Mouse (Mus musculus) urinary bladder, adult 2 months (tissue): ENCODE measurements around the gene D17H6S53E. TPM values are rescaled to one million over a fixed set of nuclear protein-coding genes. Genes with fewer than 3 reads are reported as not detected.

Experiments used
- DNase-seq: peaks from one replicate; pipeline ENCODE4 v3.0.0; 2022; ENCODE audit warnings: low spot score
- polyA plus RNA-seq: library from polyadenylated mRNA; depleted of rRNA; stranded (reverse); fragments of >200 nt; gene quantifications from 2 replicates; pipeline ENCODE4 v1.2.3, GENCODE M21; 2012; rRNA removed

The D17H6S53E gene
- polyA plus RNA-seq, 1 experiment = 10.2 TPM

DNA sequence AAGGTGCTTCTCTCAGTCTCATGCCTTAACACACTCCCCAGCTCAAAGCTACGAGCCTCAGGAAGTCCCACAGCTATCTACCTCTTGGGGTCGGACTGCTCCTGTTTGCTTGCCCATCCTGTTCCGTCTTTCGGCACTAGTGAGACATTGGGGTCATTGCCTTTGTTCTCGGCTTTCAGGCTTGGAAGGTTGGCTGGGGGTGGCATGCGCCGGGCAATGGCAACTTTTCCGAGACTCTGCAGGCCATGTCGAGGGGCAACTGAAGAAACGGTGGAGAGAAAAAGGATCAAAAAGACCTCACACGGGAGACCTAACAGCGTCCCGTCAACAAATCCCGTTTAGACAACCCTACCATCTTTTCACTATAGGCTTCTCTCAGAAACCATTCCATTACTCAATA, 35.9 kb downstream of the D17H6S53E start:
- DNase-seq = no peak

DNA sequence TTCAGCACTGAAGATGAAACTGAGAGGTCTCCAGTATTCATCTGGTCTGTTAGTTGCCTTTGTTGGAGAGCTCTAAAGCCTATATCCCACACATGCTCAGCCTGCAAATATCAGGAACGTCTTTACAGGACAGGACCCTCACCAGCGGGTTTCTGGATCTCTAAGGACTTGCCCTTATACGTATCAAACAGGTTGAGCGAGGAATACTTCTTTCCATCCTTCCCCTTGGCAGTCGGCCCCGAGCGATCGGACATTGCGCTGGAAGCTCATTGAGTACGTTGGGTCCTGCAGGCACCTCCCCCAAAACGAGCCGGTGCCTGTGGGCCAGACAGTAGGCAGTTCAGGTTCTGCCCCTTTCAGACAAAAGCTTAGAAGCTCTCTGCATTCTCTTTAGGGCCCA, 36.6 kb downstream of the D17H6S53E start:
- no peak for DNase-seq

DNA sequence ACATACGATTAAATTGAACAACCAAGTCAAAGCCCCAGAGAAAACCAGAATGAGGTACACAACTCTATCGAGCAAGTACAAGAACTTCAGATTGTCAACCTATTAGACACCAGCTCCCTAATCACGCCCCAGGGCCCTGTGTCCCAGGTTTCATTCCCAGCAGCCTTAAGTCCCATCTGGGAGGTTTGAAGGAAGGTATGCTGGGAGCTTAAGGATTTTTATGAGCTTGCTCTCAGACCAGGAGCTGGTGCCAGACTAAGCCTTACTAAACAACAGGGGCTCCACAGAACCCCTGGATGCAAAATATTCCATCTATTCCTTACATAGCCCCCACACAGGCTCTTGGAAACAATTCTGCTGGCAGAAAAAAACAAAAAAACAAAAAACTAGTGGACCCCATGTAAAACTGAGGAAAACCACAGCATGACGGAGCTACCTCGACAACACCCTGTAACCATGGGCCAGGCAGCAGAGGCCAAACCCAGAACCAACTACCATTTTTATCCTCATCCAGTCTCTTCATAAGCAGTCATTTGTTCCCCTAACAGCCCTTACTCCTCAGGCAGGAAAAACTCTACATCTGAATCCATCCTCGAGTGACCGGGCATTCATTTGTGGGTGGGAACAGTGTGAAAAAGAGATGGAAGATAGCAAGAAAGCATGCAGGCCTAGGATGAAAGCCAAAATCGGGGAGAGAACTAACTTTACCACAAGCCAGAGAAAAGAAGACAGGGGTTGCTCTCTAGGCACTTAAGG, 37.3 kb downstream of the D17H6S53E start:
- DNase-seq = no peak

DNA sequence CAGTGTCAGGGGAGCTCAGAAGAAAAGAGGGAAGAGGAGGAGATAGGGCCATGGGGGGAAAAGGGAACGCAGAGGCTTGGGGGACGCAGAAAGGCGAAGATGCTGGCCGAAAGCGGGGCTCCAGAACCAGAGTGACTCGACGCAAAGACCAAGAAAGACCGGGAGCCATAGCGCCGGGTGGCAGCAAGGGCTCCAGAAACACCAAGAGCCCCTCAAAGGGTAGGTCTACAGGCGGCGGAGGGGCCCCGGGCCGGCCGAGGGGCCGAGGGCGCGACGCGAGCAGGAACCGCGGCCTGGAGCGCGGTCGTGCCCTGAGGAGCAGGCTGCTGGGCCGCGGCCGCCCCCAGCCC, 38.0 kb downstream of the D17H6S53E start:
- DNase-seq = no peak

DNA sequence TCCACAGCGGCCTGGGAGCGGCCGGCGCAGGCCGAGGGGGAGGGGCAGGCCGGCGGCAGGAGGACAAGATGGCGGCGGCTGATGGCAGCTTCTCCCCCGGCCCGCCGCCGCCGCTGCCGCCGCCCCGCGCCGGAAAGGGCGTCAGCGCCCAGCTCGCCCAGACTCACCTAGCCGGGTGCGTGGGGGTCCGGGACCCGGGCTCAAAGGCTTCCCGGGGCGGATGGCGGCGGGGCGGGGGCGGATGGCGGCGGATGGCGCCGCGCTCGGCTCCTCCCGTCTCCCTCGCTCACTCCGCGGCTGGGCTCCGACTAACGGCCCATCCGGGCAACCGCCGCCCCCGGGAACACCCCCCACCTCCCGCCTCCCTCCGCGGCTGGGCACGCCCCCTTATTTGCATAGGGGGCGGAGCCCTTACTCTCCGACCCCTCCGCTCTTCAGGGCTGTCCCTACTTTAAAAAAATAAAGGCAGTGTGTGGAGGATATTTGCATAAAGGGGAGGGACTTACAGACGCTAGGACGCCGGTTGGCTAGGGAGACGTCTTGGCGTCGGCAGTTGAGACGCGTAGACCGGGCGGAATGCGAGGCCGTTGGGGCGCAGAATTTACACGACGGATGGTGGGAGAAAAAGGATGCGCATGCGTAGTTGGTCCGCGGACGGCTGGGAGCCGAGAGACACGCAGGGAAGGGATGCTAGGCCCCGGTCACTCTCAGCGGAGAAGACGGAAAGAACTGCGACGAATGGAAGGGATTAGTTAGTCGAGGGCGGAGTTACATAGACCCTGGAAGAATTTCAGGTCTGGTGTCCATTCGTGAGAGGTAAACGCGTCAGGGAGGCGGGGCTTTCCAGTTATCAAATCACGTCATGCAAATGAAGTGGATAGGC, 38.6 kb downstream of the D17H6S53E start, which contains the start of gene Prrc2a:
Gene Prrc2a, minus strand, starts transcription at position 330 of the 883 bp plus-strand sequence.
- peak; percentile 93 for DNase-seq

DNA sequence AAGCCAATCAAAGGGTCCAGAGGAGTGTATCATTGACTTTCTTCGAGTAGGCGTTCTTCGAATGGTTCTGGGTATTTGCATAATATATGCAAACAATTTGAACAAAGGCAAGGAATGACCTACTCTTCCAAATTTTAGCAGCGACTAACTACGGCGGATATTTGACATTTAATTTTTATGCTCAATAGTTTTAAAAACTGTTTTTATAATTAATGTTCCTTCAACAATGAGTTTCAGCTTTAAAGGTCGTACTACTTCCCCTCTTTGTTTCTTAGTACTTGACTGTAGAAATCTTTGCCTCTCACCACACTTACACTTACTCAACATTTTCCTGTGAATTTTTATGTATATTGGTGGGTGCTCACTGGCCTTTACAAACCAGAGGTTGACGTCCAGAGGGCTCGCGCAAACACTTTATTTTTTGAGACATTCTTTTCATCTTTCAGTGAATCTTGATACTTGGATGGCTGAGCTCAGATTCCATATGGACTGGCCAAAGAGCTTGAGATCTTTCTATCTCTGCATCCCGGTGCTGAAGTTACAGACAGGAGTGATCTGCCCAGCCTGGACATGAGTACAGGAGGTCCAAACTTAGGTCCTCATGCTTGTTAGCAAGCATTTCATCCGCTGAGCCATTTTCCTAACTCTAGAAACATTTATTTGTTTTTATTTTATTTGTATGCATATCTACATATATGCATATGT, 39.4 kb downstream of the D17H6S53E start:
- no peak for DNase-seq

DNA sequence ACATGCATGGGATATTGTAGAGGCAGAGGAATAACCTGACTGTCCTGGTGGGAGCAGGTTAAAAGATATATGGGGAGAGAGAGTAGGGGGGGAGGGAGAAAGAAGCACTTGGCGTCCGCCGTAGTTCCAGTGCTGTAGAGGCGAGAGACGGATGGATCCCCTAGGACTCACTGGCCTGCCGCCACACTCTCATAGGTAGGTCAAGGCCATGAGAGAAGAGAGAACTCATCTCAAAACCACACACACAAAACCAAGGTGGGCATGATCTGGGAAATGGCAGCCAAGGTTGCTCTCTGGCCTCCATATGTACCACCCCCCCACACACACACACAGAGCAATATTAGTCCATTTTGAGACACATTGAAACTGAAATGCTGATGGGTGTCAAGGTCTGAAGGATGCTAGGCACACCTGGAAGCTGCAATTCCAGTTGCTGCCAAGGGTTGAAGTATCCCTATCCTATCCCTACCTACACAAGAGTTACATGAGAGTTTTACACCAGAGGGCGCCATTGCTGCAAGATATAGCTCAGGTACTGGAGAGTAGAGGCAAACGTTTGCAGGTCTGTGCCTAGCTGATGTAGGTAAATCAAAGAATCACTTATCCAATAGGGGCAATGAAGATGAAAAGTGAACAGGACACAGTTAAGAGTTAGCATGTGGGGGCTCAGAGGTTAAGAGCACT, 40.3 kb downstream of the D17H6S53E start:
- no peak for DNase-seq

DNA sequence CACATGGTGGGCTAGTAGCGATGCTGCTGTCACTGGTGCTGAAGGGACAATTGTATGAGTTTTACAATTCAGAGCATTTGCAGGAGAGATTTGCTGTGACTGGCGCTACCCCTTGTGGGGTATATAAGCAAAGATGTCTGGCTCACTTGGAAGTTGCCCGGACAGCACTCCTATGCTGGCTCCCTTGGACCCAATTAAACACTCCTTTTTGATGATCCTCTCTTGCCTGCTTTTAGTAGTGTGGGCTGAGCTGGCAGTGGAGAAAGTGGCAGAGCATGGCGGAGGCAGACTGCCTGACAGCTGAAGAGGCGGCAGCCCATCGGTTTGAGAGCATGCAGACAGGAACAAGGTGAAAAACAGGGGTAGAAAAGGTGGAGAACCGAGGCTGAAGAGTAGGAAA, 41.6 kb downstream of the D17H6S53E start:
- DNase-seq = no peak

DNA sequence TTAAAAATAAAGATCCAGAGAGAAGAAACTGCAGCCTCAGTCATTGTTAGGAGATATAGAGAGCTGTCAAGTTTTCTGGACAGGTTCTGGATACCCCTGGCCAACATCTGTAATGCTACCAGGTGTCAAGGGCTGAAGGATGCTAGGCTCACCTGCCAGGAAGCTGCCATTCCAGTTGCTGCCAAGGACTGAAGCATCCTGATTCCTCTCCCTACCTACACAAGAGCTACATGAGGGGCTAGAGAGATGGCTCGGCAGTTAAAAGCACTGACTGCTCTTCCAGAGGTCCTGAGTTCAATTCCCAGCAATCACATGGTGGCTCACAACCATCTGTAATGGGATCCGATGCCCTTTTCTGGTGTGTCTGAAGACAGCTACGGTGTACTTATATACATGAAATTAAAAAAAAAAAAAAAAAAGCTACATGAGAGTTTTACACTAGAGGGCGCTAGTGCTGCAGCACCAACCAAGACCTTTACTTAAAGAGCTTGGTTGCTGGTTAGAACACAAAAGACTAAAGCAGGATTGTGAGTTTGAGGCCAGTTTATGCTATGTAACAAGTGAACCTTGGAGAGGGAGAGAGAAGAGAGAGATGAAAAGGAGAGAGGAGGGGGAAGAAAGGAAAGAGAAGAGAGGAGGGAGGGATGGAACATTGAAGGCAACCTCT, 42.5 kb downstream of the D17H6S53E start:
- no peak for DNase-seq

DNA sequence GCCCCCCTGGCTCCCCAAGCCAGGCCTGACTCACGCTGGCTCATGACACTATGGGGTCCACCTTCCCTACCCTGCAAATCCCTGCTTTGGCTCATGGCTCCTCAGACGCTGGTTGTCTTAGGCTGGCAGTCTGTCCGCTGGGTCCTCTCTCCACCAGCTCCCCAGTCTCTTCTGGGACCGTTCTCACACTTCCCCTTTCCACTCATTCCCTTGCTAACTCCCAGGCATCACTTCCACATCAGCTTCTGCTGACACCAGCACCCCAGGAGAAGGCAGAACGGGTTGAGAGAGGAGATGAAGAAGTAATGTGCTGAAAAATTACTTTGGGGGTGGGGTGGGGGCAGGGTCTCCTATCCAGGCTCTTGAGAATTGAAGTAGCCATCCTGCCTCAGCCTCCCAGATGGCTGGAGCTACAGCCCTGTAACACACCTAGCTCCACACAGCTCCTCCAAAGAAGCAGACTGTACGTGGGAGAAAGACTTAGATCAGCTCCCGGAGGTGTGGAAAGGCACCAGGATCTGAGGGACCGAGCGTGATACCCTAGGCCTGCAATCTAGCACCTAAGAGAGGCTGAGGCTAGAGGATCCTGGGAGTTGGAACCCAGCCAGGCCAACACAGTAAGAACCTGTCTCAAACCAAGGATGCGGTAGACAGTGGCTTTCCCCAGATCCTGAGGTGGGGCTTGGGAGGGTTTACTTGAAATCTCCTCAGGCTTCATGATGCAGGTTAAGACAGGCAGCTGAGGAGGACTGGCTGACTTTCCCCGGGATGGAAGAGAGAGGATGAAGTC, 46.5 kb downstream of the D17H6S53E start:
- DNase-seq = no peak

DNA sequence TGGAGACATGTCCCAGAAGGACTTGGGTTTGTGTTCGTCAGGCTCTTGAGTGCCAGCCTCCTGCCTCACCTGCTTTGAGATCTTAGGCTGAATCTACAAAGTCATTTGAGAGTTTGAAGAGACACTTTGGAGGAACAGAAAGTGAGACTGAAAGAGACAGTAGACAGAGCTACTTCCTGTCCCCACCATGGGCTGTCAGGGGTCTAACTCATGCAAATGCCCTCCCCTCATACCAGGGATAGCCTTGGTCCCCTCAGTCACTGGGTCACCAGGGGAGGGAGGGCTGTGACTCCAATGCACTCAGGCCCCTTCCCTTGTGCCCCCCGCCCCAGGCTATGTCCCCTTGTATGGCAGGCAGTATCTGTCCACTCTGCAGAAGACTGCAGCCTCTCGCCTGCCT, 47.2 kb downstream of the D17H6S53E start:
- DNase-seq = no peak

DNA sequence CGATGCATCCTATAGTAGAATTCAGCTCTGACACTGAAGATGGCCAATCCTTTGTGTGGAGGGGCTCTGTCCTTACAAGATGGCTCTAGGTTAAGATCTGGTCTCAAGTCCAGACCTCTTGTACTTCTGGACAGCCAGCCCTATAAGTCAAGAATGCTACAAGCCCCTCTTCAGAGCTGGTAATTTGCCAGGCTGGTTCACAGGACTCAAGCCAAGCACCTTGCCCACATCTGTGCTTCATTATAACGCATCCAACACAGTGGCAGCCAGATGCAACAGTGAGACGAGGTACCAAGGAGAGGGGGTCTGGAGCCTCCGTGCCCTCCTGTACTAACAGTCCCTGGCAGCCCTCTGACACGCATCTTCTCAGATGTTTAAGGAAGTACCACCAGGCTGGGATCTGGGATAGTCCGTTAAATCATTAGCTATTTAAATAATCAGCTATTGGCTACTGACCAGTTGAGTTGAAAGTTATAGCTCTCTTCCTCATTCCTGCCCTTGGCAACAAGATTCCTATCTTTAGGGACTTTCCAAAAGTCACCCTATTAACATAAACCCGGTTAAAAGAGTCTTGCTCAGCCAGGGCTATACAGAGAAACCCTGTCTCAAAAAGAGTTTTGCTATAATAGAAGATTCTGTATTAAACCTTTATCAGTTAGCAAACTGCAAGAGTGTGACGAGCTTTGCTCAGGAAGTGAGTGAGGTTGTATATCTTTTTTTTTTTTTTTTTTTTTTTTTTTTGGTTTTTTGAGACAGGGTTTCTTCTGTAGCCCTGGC, 48.2 kb downstream of the D17H6S53E start:
- DNase-seq = no peak

DNA sequence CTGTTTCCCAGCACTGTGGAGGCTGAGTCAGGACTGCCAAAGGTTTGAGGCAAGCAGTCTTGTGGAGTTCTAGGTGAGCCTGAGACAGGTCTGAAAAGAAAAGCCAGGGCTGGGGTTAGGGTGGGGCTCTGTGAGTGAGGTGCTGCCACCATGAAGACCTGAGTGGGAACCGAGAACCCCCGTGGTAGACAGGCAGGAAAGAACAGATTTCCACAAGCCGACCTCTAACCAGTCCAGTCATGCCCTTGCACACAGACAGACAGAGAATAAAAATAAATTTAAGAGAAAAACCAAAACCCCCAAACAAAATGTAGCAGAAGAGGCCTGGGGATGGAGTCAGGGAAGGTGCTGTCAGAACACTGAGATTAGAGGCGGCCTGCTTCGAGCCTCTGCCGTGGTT, 49.2 kb downstream of the D17H6S53E start:
- no peak for DNase-seq

DNA sequence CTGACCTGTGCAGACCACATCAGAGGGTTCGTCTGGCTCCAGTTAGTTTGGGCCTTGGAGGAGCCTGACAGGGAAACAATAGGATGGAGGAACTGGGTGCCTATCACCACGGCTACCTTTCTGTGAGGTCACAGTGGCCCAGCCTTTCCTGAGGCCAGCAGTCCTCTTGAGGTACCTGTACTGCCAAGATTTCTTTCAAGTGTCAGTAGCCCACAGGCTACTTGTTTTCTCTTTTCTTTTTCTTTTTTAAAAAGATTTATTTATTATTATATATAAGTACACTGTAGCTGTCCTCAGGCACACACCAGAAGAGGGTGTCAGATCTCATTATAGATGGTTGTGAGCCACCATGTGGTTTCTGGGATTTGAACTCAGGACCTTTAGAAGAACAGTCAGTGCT, 49.8 kb downstream of the D17H6S53E start, which contains the start of gene Aif1:
Gene Aif1, minus strand, starts transcription at position 101 of the 400 bp plus-strand sequence.
- DNase-seq = no peak

Other genes with a start within 250 kb of the D17H6S53E start
- gene Zbtb12, start 246.9 kb upstream of the D17H6S53E start, polyA plus RNA-seq = 6.6 and 8.5 TPM in 2 replicates
- 0.04 TPM in 1 of 2 replicates, not detected in the other for gene Gm20547, start 244.3 kb upstream of the D17H6S53E start, polyA plus RNA-seq
- gene C2, start 228.1 kb upstream of the D17H6S53E start, polyA plus RNA-seq = 43.0 and 45.6 TPM in 2 replicates
- gene Ehmt2, start 227.9 kb upstream of the D17H6S53E start, polyA plus RNA-seq = 124 and 129 TPM in 2 replicates
- 4.5 and 5.1 TPM in 2 replicates for gene Slc44a4, start 211.9 kb upstream of the D17H6S53E start, polyA plus RNA-seq
- gene Neu1, start 195.1 kb upstream of the D17H6S53E start, polyA plus RNA-seq = 27.9 and 32.0 TPM in 2 replicates
- 100 and 116 TPM in 2 replicates for gene Hspa1b, start 167.1 kb upstream of the D17H6S53E start, polyA plus RNA-seq
- gene Gm20481, start 156.5 kb upstream of the D17H6S53E start, polyA plus RNA-seq = not detected in 2 replicates
- 52.7 and 54.4 TPM in 2 replicates for gene Hspa1a, start 154.2 kb upstream of the D17H6S53E start, polyA plus RNA-seq
- gene Hspa1l, start 153.7 kb upstream of the D17H6S53E start, polyA plus RNA-seq = 0.47 and 0.54 TPM in 2 replicates
- 47.8 and 58.4 TPM in 2 replicates for gene Lsm2, start 144.5 kb upstream of the D17H6S53E start, polyA plus RNA-seq
- gene Vars, start 125.4 kb upstream of the D17H6S53E start, polyA plus RNA-seq = 49.8 and 53.0 TPM in 2 replicates
- 5.2 and 6.1 TPM in 2 replicates for gene Vwa7, start 109.8 kb upstream of the D17H6S53E start, polyA plus RNA-seq
- 0.77 and 0.81 TPM in 2 replicates for gene Sapcd1, start 98.4 kb upstream of the D17H6S53E start, polyA plus RNA-seq
- gene Msh5, start 79.6 kb upstream of the D17H6S53E start, polyA plus RNA-seq = 1.2 and 1.4 TPM in 2 replicates
- 149 and 191 TPM in 2 replicates for gene Clic1, start 76.4 kb upstream of the D17H6S53E start, polyA plus RNA-seq
- 60.5 and 68.6 TPM in 2 replicates for gene Ddah2, start 67.3 kb upstream of the D17H6S53E start, polyA plus RNA-seq
- gene Ly6g6c, start 61.0 kb upstream of the D17H6S53E start, polyA plus RNA-seq = 0.26 and 0.37 TPM in 2 replicates
- 0.44 and 0.48 TPM in 2 replicates for gene Mpig6b, start 60.2 kb upstream of the D17H6S53E start, polyA plus RNA-seq
- 9.5 and 12.9 TPM in 2 replicates for gene Ly6g6e, start 49.5 kb upstream of the D17H6S53E start, polyA plus RNA-seq
- 5.4 and 5.8 TPM in 2 replicates for gene Ly6g6d, start 48.3 kb upstream of the D17H6S53E start, polyA plus RNA-seq
- gene Ly6g6f, start 40.8 kb upstream of the D17H6S53E start, polyA plus RNA-seq = 0.15 TPM in 1 of 2 replicates, not detected in the other
- gene Abhd16a, start 37.1 kb upstream of the D17H6S53E start, polyA plus RNA-seq = 104 and 114 TPM in 2 replicates
- not detected in 2 replicates for gene Ly6g5c, start 18.1 kb upstream of the D17H6S53E start, polyA plus RNA-seq
- gene Ly6g5b, start 10.9 kb upstream of the D17H6S53E start, polyA plus RNA-seq = 1.0 and 1.2 TPM in 2 replicates
- 16.2 and 19.3 TPM in 2 replicates for gene Gpank1, start 4.9 kb upstream of the D17H6S53E start, polyA plus RNA-seq
- gene Csnk2b, start 4.3 kb upstream of the D17H6S53E start, polyA plus RNA-seq = 116 and 122 TPM in 2 replicates
- 0.22 and 0.29 TPM in 2 replicates for gene Apom, start 5.7 kb downstream of the D17H6S53E start, polyA plus RNA-seq
- 130 and 136 TPM in 2 replicates for gene Bag6, start 8.8 kb downstream of the D17H6S53E start, polyA plus RNA-seq
- gene Prrc2a, start 38.5 kb downstream of the D17H6S53E start, polyA plus RNA-seq = 170 and 213 TPM in 2 replicates
- 11.2 and 13.3 TPM in 2 replicates for gene Aif1, start 49.7 kb downstream of the D17H6S53E start, polyA plus RNA-seq
- gene Lst1, start 62.1 kb downstream of the D17H6S53E start, polyA plus RNA-seq = 20.4 and 23.0 TPM in 2 replicates
- 2.6 and 3.5 TPM in 2 replicates for gene Ltb, start 68.1 kb downstream of the D17H6S53E start, polyA plus RNA-seq
- gene Tnf, start 75.6 kb downstream of the D17H6S53E start, polyA plus RNA-seq = 0.55 and 0.83 TPM in 2 replicates
- 0.29 and 0.43 TPM in 2 replicates for gene Lta, start 79.0 kb downstream of the D17H6S53E start, polyA plus RNA-seq
- gene Gm16181, start 94.5 kb downstream of the D17H6S53E start, polyA plus RNA-seq = 0.18 TPM in 1 of 2 replicates, not detected in the other
- 11.9 and 14.5 TPM in 2 replicates for gene Atp6v1g2, start 107.3 kb downstream of the D17H6S53E start, polyA plus RNA-seq
- gene Nfkbil1, start 109.4 kb downstream of the D17H6S53E start, polyA plus RNA-seq = 14.0 and 15.4 TPM in 2 replicates
- 314 and 350 TPM in 2 replicates for gene Ddx39b, start 115.4 kb downstream of the D17H6S53E start, polyA plus RNA-seq
- gene H2-D1, start 136.4 kb downstream of the D17H6S53E start, polyA plus RNA-seq = 589 and 606 TPM in 2 replicates
- 0.19 TPM in 2 replicates for gene H2-Q1, start 194.0 kb downstream of the D17H6S53E start, polyA plus RNA-seq
- 3.0 and 3.4 TPM in 2 replicates for gene H2-Q2, start 215.9 kb downstream of the D17H6S53E start, polyA plus RNA-seq